Mouse (Mus musculus): ENCODE data around the gene Slc22a6.

Gene Slc22a6

GRCm38 (mm10) chr19:8611358-8612123 lies 6.3 kb upstream of the Slc22a6 start:
- DNase-seq (ENCODE audit: low spot score in 2 of 2): no peak

- no peak for DNase-seq (ENCODE audit: low spot score in 2 of 2)
Observed at GRCm38 (mm10) chr19:8613111-8613510, 4.7 kb upstream of the Slc22a6 start.

- no peak for DNase-seq (ENCODE audit: low spot score in 2 of 2)
Observed at GRCm38 (mm10) chr19:8614343-8614742, 3.5 kb upstream of the Slc22a6 start.

DNA sequence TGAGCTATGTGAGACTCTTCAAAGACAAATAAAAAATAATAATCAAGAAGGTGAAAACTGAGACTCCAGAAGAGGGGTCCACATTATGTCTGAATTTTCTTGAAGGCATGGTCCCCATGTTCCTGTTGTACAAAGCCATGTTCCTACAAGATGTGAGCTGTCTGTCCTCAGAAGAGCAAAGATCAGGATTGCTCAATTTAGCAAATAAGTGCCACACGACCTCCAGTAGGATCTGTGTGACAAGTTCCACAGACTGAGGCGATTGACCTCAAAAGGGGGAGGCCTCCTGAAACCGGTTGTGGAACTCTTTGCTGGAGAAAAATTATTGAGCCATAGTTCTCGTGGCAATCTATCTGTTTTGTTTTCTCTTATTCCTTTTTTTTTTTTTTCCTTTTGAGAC lies 1.5 kb upstream of the Slc22a6 start:
- no peak for DNase-seq (ENCODE audit: low spot score in 2 of 2)

DNA sequence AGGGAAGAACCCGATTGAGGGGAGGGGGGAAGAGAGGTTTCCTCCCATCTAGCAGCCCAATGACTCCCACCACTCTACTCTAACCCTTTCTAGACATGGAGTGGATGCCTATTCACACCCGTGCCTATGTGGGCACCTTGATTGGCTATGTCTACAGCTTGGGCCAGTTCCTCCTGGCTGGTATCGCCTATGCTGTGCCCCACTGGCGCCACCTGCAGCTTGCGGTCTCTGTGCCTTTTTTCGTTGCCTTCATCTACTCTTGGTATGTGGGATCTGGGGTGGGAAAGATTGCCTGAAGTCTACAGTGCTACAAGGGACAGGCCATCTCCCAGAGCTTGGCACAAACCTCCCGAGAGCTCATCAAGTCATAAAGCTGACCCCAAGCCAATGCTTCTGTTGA lies 3.3 kb downstream of the Slc22a6 start:
- no peak for DNase-seq (ENCODE audit: low spot score in 2 of 2)

DNA sequence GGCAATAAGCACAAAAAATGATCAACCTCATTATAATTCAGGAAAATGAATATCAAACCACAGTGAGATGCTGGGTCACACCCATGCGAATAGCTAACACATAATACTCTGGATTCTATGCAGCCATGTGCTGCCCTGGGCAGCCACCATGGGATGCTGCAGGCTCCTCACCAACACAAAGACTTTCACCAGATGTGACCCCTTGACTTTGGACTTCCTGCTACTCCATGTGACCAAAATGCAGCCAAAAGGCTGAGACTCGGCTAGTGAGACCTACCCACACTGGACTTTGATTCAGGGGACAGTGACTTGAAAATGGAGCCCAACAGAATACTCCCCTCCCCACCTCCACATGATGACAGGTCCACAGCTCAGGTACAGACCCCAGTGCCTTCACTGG lies 12.4 kb downstream of the Slc22a6 start:
- DNase-seq (ENCODE audit: low spot score in 2 of 2): peak; percentile 13 to 26

GRCm38 (mm10) chr19:8630826-8631225 lies 13.0 kb downstream of the Slc22a6 start:
- DNase-seq (ENCODE audit: low spot score in 2 of 2): no peak

DNA sequence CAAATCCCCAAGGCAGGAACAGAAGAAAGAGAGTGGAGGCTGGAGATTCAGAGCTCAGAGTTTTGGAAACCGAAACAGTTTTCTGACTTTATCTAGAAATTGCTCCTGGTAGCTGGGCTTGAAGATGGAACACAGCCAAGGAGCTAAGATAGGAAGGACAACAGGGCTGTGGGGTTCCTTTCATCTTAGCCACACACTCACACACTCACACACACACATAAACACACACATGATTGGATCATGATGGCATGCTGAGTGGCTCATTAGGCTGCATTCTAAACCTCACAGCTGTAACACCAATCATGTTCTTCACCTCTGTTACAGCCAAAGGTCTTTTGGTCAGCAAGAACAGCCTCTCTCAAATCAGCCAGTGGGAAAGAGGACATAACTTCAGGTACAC lies 14.2 kb downstream of the Slc22a6 start:
- no peak for DNase-seq (ENCODE audit: low spot score in 2 of 2)

GRCm38 (mm10) chr19:8642086-8642485 lies 24.2 kb downstream of the Slc22a6 start:
- DNase-seq (ENCODE audit: low spot score in 2 of 2): no peak

DNA sequence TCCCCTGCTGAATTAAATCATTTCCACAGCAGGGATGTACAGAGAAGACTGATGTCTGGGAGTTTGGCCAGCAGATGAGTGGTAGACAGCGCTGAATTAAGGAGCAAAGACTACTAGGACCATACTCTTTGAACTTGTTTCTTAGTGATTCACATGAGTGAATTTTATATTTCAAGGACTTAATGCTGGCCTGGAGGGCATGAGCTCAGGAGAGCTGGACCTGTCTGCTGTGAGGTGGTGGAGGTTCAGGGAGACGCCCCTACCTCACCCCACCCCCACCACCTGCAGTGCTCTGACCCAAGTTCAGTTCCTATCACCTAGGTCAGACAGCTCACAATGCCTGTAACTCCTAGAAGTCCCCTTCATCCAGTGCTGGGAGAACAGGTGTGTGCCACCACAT lies 28.6 kb downstream of the Slc22a6 start:
- DNase-seq (ENCODE audit: low spot score in 2 of 2): no peak

GRCm38 (mm10) chr19:8655833-8656232 lies 38.0 kb downstream of the Slc22a6 start:
- DNase-seq (ENCODE audit: low spot score in 2 of 2): no peak

DNA sequence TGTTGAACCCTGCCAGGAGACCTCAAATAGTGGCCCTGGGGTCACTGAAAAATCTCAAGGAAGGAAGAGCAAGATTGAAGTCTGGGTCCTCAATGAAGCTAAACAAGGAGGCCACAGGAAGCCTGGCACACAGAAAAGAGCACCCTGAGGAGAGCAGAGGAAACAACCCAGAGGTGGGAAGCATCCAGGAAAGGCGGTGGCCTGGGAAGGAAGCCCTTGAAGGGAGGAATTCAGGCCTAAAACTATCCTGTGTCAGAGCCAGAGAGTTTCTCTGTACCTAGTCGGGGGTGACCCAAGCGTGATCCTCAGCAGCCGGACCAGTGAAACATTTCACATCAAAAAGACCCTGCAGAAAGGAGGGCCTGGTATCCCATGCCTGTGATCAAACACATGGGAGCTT lies 38.5 kb downstream of the Slc22a6 start:
- DNase-seq (ENCODE audit: low spot score in 2 of 2): peak in 1 of 2 experiments; percentile 45

DNA sequence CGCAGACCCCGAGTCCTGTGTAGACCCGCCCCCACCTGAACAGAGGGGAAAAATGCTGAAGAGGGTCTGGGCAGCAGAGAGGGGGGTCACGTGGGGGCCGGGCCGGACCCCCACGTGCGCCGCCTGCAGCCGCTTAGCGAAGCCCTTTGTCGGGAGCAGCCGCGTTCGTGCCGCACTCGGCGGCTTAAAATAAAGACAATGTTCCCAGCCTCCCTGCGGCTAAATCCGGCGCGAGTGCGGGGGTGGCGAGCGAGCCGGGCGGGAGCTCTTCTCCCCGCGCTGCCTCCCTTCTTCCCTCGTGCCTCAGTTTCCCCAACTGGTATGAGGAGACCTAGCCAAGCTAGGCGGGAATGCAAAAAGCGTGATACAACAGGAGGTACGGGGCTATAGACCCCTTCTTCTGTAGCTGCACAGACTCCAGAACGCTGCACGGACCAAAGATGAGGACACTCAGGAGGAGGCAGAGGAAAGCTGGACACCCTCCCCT lies 44.0 kb downstream of the Slc22a6 start:
- no peak for DNase-seq (ENCODE audit: low spot score in 2 of 2)

GRCm38 (mm10) chr19:8662337-8662736 lies 44.5 kb downstream of the Slc22a6 start:
- DNase-seq (ENCODE audit: low spot score in 2 of 2): no peak

DNA sequence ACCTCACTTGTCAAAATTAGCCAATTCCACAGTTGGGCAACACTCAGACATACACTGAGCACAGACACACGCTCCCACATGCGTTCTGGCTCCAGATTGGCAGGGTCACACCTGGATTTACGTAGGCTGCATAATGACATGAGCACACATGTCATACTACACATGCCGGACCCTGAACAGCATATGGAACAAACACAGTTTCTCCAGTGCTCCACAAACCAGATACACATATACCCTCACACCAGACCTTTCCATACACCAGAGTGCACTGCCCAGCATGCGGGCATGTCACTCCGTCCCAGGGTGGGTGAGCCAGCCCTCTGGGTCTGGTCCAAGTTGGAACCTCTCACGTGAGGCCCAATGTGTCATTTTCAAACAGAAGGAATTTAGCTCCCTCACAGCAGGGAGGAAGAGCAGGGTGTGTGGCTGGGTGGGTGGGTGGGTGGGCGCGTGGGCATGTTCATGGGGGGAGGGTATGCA lies 45.6 kb downstream of the Slc22a6 start, which contains the start of gene Chrm1:
TSS of gene Chrm1 (plus strand) at position 430 of the 480 bp plus-strand sequence.
- DNase-seq (ENCODE audit: low spot score in 2 of 2): no peak

- DNase-seq (ENCODE audit: low spot score in 2 of 2): no peak
Observed at GRCm38 (mm10) chr19:8663911-8664421, 46.1 kb downstream of the Slc22a6 start.

DNA sequence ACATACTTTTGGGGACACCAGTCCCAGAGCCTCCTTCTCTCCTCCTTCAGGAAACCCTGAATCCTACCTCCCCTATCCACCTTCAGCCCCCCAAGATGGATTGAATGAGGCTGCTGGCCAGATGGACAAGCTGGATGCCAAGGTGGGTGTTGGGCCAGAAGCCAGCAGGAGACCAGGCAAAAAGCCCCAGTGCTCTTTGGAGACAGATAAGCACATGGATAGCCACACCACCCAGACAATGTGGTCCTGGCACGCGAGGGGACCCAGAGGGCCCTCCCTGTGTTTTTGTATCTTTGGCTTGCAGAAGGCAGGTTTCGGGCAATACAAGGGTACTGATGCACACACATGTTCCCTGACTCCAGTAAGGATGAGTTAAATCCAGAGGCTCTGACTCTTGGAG lies 47.0 kb downstream of the Slc22a6 start:
- no peak for DNase-seq (ENCODE audit: low spot score in 2 of 2)

- no peak for DNase-seq (ENCODE audit: low spot score in 2 of 2)
Observed at GRCm38 (mm10) chr19:8665746-8666145, 47.9 kb downstream of the Slc22a6 start.

GRCm38 (mm10) chr19:8672859-8673258 lies 55.0 kb downstream of the Slc22a6 start:
- no peak for DNase-seq (ENCODE audit: low spot score in 2 of 2)

DNA sequence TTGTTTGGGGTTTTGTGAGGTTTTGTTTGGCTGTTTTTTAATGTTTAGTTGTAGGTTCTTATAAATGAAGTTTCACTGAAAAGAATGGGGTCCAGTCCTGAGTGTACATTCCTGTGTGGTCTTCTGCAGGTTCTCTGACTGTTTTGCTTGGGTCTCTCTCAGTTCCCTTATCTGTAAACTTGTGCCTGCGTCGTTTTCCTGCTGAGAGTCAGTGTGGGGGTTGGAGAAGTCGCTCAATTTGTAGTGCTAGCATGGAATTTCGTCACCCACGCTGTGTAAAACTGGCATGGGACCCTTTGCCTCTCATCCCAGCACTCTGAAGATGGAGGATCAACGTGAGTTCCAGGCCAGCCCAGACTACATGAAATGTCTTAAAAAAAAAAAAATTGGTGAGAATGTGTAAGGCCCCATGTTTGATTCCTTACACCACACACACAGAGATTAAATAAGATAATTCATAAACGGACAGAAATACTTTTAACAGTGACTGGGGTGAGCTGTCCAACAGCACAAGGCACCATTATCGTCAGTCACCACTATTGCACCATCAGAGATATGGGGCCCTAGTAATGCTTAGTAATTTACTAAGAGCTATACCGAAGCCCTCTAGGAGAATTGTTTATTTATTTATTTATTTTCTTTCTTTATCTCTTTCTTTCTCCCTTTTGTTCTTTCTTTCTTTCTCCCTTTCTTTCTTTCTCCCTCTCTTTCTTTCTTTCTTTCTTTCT lies 55.7 kb downstream of the Slc22a6 start:
- DNase-seq (ENCODE audit: low spot score in 2 of 2): no peak
